Mouse (Mus musculus) G1E-ER4 (cell line): ENCODE data around the gene Fut2. TPM values are rescaled to one million over a fixed set of nuclear protein-coding genes. Genes with fewer than 3 reads are reported as not detected.

Source experiments
- GATA1 ChIP-seq: IDR thresholded peaks from one replicate; pipeline ENCODE4 v1.8.0; 2012; ENCODE audit warnings: low read length, inconsistent platforms
- polyA plus RNA-seq: library from polyadenylated mRNA; stranded (reverse); fragments of >175 nt; gene quantifications from 2 replicates; pipeline ENCODE4 v1.2.3, GENCODE M21; 2012

Fut2 gene
- polyA plus RNA-seq, 1 experiment, result not detected

- TF ChIP-seq GATA1, result no peak
Measured at GRCm38 (mm10) chr7:45617042-45617695, 49.0 kb downstream of the Fut2 start, which contains the start of gene Fut1. Gene Fut1, plus strand, starts transcription at chr7:45617289.

GRCm38 (mm10) chr7:45616277-45616676 is 49.9 kb downstream of the Fut2 start:
- no peak for TF ChIP-seq GATA1

GRCm38 (mm10) chr7:45609511-45609910 is 56.7 kb downstream of the Fut2 start:
- no peak for TF ChIP-seq GATA1

- no peak for TF ChIP-seq GATA1
Measured at GRCm38 (mm10) chr7:45605704-45606289, 60.4 kb downstream of the Fut2 start.

- no peak for TF ChIP-seq GATA1
Measured at GRCm38 (mm10) chr7:45598960-45599879, 67.0 kb downstream of the Fut2 start.

Other genes starting within 250 kb of the Fut2 start
- not detected in 2 replicates for gene Lhb, start 245.6 kb downstream of the Fut2 start, polyA plus RNA-seq
- 28.8 TPM in 2 replicates for gene Gys1, start 231.6 kb downstream of the Fut2 start, polyA plus RNA-seq
- gene Ruvbl2, start 228.3 kb downstream of the Fut2 start, polyA plus RNA-seq, result 887 and 1,231 TPM in 2 replicates
- gene Ftl1, start 206.5 kb downstream of the Fut2 start, polyA plus RNA-seq, result 11,844 and 12,759 TPM in 2 replicates
- gene Bax, start 199.5 kb downstream of the Fut2 start, polyA plus RNA-seq, result 407 and 498 TPM in 2 replicates
- 1.7 and 2.0 TPM in 2 replicates for gene Tulp2, start 184.5 kb downstream of the Fut2 start, polyA plus RNA-seq
- not detected in 2 replicates for gene Gm45808, start 179.6 kb downstream of the Fut2 start, polyA plus RNA-seq
- 0.29 and 0.49 TPM in 2 replicates for gene Dhdh, start 177.6 kb downstream of the Fut2 start, polyA plus RNA-seq
- gene Nucb1, start 156.0 kb downstream of the Fut2 start, polyA plus RNA-seq, result 1,038 and 1,233 TPM in 2 replicates
- gene Ppp1r15a, start 140.1 kb downstream of the Fut2 start, polyA plus RNA-seq, result 87.1 and 135 TPM in 2 replicates
- gene Plekha4, start 140.1 kb downstream of the Fut2 start, polyA plus RNA-seq, result 1.2 and 1.8 TPM in 2 replicates
- 10.6 and 11.5 TPM in 2 replicates for gene Hsd17b14, start 111.5 kb downstream of the Fut2 start, polyA plus RNA-seq
- 83.5 and 192 TPM in 2 replicates for gene Bcat2, start 96.2 kb downstream of the Fut2 start, polyA plus RNA-seq
- not detected in 2 replicates for gene Fgf21, start 50.9 kb downstream of the Fut2 start, polyA plus RNA-seq
- not detected in 2 replicates for gene Fut1, start 49.1 kb downstream of the Fut2 start, polyA plus RNA-seq
- 0.11 and 0.14 TPM in 2 replicates for gene Izumo1, start 44.6 kb downstream of the Fut2 start, polyA plus RNA-seq
- gene Rasip1, start 38.9 kb downstream of the Fut2 start, polyA plus RNA-seq, result 1.2 and 1.6 TPM in 2 replicates
- gene Mamstr, start 26.4 kb downstream of the Fut2 start, polyA plus RNA-seq, result not detected in 2 replicates
- 0.11 TPM in 1 of 2 replicates, not detected in the other for gene Ntn5, start 17.6 kb upstream of the Fut2 start, polyA plus RNA-seq
- gene Sec1, start 28.0 kb upstream of the Fut2 start, polyA plus RNA-seq, result not detected in 2 replicates
- 0.37 and 0.79 TPM in 2 replicates for gene Car11, start 33.4 kb upstream of the Fut2 start, polyA plus RNA-seq
- gene Dbp, start 38.7 kb upstream of the Fut2 start, polyA plus RNA-seq, result 22.4 and 28.4 TPM in 2 replicates
- gene Rpl18, start 49.1 kb upstream of the Fut2 start, polyA plus RNA-seq, result 18,264 and 20,873 TPM in 2 replicates
- gene Sphk2, start 51.6 kb upstream of the Fut2 start, polyA plus RNA-seq, result 172 and 187 TPM in 2 replicates
- 1.2 TPM in 2 replicates for gene Fam83e, start 54.8 kb upstream of the Fut2 start, polyA plus RNA-seq
- not detected in 2 replicates for gene Spaca4, start 59.4 kb upstream of the Fut2 start, polyA plus RNA-seq
- 0.03 and 0.04 TPM in 2 replicates for gene Lmtk3, start 117.3 kb upstream of the Fut2 start, polyA plus RNA-seq
- not detected in 2 replicates for gene Sult2b1, start 118.3 kb upstream of the Fut2 start, polyA plus RNA-seq
- gene Cyth2, start 148.2 kb upstream of the Fut2 start, polyA plus RNA-seq, result 117 and 133 TPM in 2 replicates
- gene Kcnj14, start 158.4 kb upstream of the Fut2 start, polyA plus RNA-seq, result 1.1 and 1.3 TPM in 2 replicates
- 126 and 128 TPM in 2 replicates for gene Grwd1, start 164.6 kb upstream of the Fut2 start, polyA plus RNA-seq
- 249 and 281 TPM in 2 replicates for gene Kdelr1, start 206.4 kb upstream of the Fut2 start, polyA plus RNA-seq
- 0.02 TPM in 2 replicates for gene Grin2d, start 212.0 kb upstream of the Fut2 start, polyA plus RNA-seq
- 80.3 and 80.6 TPM in 2 replicates for gene Syngr4, start 230.3 kb upstream of the Fut2 start, polyA plus RNA-seq
- gene Tmem143, start 230.5 kb upstream of the Fut2 start, polyA plus RNA-seq, result 44.3 and 60.2 TPM in 2 replicates